Mouse (Mus musculus): ENCODE measurements around the gene Apom.

DNA sequence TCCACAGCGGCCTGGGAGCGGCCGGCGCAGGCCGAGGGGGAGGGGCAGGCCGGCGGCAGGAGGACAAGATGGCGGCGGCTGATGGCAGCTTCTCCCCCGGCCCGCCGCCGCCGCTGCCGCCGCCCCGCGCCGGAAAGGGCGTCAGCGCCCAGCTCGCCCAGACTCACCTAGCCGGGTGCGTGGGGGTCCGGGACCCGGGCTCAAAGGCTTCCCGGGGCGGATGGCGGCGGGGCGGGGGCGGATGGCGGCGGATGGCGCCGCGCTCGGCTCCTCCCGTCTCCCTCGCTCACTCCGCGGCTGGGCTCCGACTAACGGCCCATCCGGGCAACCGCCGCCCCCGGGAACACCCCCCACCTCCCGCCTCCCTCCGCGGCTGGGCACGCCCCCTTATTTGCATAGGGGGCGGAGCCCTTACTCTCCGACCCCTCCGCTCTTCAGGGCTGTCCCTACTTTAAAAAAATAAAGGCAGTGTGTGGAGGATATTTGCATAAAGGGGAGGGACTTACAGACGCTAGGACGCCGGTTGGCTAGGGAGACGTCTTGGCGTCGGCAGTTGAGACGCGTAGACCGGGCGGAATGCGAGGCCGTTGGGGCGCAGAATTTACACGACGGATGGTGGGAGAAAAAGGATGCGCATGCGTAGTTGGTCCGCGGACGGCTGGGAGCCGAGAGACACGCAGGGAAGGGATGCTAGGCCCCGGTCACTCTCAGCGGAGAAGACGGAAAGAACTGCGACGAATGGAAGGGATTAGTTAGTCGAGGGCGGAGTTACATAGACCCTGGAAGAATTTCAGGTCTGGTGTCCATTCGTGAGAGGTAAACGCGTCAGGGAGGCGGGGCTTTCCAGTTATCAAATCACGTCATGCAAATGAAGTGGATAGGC, 33.0 kb upstream of the Apom start, which contains the start of gene Prrc2a:
- TF ChIP-seq CTCF (IDR thresholded peaks at IDR 0.05; ENCODE audit: insufficient read depth, low read depth, low read length) (no peak), POLR2A (IDR thresholded peaks at IDR 0.05; ENCODE audit: insufficient read depth, low read depth, low read length) (peak; percentile 90)

Data from olfactory bulb, adult 2 months (tissue).